Mouse (Mus musculus): ENCODE results near the gene Cfap69.

GRCm38 (mm10) chr5:5676082-5676481 lies 12.0 kb upstream of the Cfap69 start:
- no peak for TF ChIP-seq FLI1 (IDR thresholded peaks at IDR 0.05; ENCODE audit: low read length)
- no peak for TF ChIP-seq GATA1 (IDR thresholded peaks at IDR 0.05; ENCODE audit: borderline replicate concordance, low read length)
